Mouse (Mus musculus): ENCODE measurements around the gene Mapk9. TPM values are rescaled to one million over a fixed set of nuclear protein-coding genes. Genes with fewer than 3 reads are reported as not detected.

Gene Mapk9
- polyA plus RNA-seq, 1 experiment, result 7.6 TPM

GRCm38 (mm10) chr11:49848080-49848815 lies 1.7 kb downstream of the Mapk9 start:
- Histone ChIP-seq H3K27me3 (replicated peaks) (no peaks in the 10 kb centered on the region), H3K4me1 (peaks cover 71% of the 10 kb centered on the region), H3K4me3 (replicated peaks) (peak overlapping the region; percentile 84), H3K9me3 (no peaks in the 10 kb centered on the region), H3K36me3 (replicated peaks; ENCODE audit: low read length) (peaks cover 27% of the 10 kb centered on the region)
- TF ChIP-seq FLI1 (IDR thresholded peaks at IDR 0.05; ENCODE audit: low read length) (no peak), GATA1 (IDR thresholded peaks at IDR 0.05; ENCODE audit: borderline replicate concordance, low read length) (no peak)

DNA sequence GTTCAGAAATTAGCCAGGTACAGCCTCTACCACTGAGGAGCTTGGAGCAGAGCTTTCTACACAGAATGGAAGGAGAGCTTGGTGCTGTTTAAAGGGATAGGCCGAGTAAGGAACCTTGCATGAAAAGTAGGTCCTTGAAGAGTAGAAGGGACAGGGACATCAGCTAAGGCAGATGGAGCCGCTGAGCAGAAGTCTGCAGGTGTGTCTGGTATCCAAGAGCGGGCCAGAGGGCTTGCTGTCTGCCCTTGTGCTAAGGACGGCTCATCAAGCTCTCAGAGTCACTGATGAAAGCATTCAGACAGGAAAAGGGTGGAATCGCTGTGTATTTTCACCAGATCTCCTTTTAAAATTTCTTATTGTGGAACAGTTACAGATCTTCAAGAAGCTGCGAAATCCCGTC lies 3.8 kb downstream of the Mapk9 start:
- H3K36me3 ChIP-seq (replicated peaks; ENCODE audit: low read length), result peaks cover 47% of the 10 kb centered on the region
- no peak overlapping the region for H3K4me3 ChIP-seq (replicated peaks)
- H3K27me3 ChIP-seq (replicated peaks), result no peaks in the 10 kb centered on the region
- no peaks in the 10 kb centered on the region for H3K9me3 ChIP-seq
- H3K4me1 ChIP-seq, result peaks cover 68% of the 10 kb centered on the region
- TF ChIP-seq FLI1 (IDR thresholded peaks at IDR 0.05; ENCODE audit: low read length), result no peak
- no peak for TF ChIP-seq GATA1 (IDR thresholded peaks at IDR 0.05; ENCODE audit: borderline replicate concordance, low read length)

DNA sequence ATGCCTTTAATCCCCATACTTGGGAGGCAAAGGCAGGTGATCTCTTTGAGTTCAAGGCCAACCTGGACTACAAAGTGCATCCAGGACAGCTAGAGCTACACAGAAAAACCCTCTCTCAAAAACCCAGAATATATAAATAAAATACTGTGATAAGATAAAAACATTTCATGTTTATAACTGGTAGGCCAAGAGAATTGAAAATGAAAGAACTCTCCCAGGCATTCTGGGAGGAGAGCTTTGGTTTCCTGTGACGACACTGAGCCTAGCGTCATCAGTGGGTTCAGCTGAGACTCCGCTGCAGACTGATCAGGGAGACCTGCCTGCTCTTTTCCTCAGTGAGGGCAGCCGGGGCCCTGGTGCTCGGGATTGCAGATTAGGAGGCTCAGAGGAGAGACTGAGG lies 8.6 kb downstream of the Mapk9 start:
- Histone ChIP-seq H3K9me3 (no peaks in the 10 kb centered on the region), H3K36me3 (replicated peaks; ENCODE audit: low read length) (peaks cover 65% of the 10 kb centered on the region), H3K27me3 (replicated peaks) (no peaks in the 10 kb centered on the region), H3K4me3 (replicated peaks) (no peak overlapping the region), H3K4me1 (peaks cover 70% of the 10 kb centered on the region)
- TF ChIP-seq GATA1 (IDR thresholded peaks at IDR 0.05; ENCODE audit: borderline replicate concordance, low read length) (no peak), FLI1 (IDR thresholded peaks at IDR 0.05; ENCODE audit: low read length) (no peak)

GRCm38 (mm10) chr11:49861139-49861538 lies 14.6 kb downstream of the Mapk9 start:
- H3K9me3 ChIP-seq, result no peaks in the 10 kb centered on the region
- peaks cover 64% of the 10 kb centered on the region for H3K36me3 ChIP-seq (replicated peaks; ENCODE audit: low read length)
- no peaks in the 10 kb centered on the region for H3K27me3 ChIP-seq (replicated peaks)
- H3K4me3 ChIP-seq (replicated peaks), result no peak overlapping the region
- peaks cover 64% of the 10 kb centered on the region for H3K4me1 ChIP-seq
- no peak for TF ChIP-seq FLI1 (IDR thresholded peaks at IDR 0.05; ENCODE audit: low read length)
- no peak for TF ChIP-seq GATA1 (IDR thresholded peaks at IDR 0.05; ENCODE audit: borderline replicate concordance, low read length)

DNA sequence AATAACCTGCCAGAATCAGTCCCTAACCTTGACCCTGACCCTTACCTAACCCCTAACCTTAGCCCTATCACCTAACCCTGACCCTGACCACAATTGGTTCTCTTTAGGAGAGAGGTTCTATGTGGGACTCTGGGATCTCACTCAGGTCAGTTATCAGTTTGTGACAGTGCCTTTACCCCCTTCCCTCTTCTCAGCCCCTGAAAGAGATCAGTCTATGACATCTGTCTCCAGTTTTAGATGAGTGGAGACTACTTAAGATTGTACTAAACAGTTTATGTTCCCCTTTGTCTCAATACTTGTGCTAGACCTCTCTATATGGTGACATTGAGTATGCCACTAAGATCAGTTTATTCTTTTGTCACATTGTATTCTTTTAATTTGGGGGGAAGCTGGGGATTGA lies 17.4 kb downstream of the Mapk9 start:
- peaks cover 55% of the 10 kb centered on the region for H3K4me1 ChIP-seq
- TF ChIP-seq FLI1 (IDR thresholded peaks at IDR 0.05; ENCODE audit: low read length) (no peak), GATA1 (IDR thresholded peaks at IDR 0.05; ENCODE audit: borderline replicate concordance, low read length) (no peak)
- peaks cover 72% of the 10 kb centered on the region for H3K36me3 ChIP-seq (replicated peaks; ENCODE audit: low read length)
- no peak overlapping the region for H3K4me3 ChIP-seq (replicated peaks)
- H3K9me3 ChIP-seq, result no peaks in the 10 kb centered on the region
- no peaks in the 10 kb centered on the region for H3K27me3 ChIP-seq (replicated peaks)

- Histone ChIP-seq H3K4me3 (replicated peaks) (no peak overlapping the region), H3K9me3 (no peaks in the 10 kb centered on the region), H3K4me1 (peaks cover 30% of the 10 kb centered on the region), H3K27me3 (replicated peaks) (no peaks in the 10 kb centered on the region), H3K36me3 (replicated peaks; ENCODE audit: low read length) (peaks cover 90% of the 10 kb centered on the region)
- no peak for TF ChIP-seq GATA1 (IDR thresholded peaks at IDR 0.05; ENCODE audit: borderline replicate concordance, low read length)
- TF ChIP-seq FLI1 (IDR thresholded peaks at IDR 0.05; ENCODE audit: low read length), result no peak
Observed at GRCm38 (mm10) chr11:49867320-49867719, 20.8 kb downstream of the Mapk9 start.

DNA sequence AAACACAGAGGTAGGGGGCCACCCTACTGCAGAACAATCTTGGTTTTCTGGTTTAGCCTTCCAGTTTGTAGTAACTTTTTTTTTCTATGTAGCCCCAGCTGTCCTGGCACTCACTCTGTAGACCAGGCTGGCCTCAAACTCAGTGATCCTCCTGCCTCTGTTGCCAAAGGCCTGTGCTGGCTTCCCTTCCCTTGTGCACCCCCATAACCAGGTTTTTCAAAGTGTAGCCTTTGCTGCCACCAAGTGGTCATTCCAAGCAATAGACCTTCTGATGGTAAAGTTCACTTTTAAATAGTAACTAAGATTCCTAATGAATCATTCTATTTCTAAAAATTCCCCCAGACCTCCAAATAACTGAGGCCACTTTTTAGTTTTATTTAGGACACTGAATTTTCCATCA lies 23.2 kb downstream of the Mapk9 start:
- no peaks in the 10 kb centered on the region for H3K9me3 ChIP-seq
- peaks cover 22% of the 10 kb centered on the region for H3K4me1 ChIP-seq
- peaks cover 92% of the 10 kb centered on the region for H3K36me3 ChIP-seq (replicated peaks; ENCODE audit: low read length)
- no peaks in the 10 kb centered on the region for H3K27me3 ChIP-seq (replicated peaks)
- TF ChIP-seq GATA1 (IDR thresholded peaks at IDR 0.05; ENCODE audit: borderline replicate concordance, low read length), result no peak
- TF ChIP-seq FLI1 (IDR thresholded peaks at IDR 0.05; ENCODE audit: low read length), result no peak
- H3K4me3 ChIP-seq (replicated peaks), result no peak overlapping the region

GRCm38 (mm10) chr11:49871914-49872313 lies 25.4 kb downstream of the Mapk9 start:
- peaks cover 22% of the 10 kb centered on the region for H3K4me1 ChIP-seq
- H3K4me3 ChIP-seq (replicated peaks), result no peak overlapping the region
- H3K36me3 ChIP-seq (replicated peaks; ENCODE audit: low read length), result peaks cover 89% of the 10 kb centered on the region
- H3K9me3 ChIP-seq, result no peaks in the 10 kb centered on the region
- TF ChIP-seq GATA1 (IDR thresholded peaks at IDR 0.05; ENCODE audit: borderline replicate concordance, low read length), result no peak
- TF ChIP-seq FLI1 (IDR thresholded peaks at IDR 0.05; ENCODE audit: low read length), result no peak
- H3K27me3 ChIP-seq (replicated peaks), result no peaks in the 10 kb centered on the region

- Histone ChIP-seq H3K27me3 (replicated peaks) (no peaks in the 10 kb centered on the region), H3K4me3 (replicated peaks) (no peak overlapping the region), H3K4me1 (peaks cover 20% of the 10 kb centered on the region), H3K9me3 (no peaks in the 10 kb centered on the region), H3K36me3 (replicated peaks; ENCODE audit: low read length) (peaks cover 88% of the 10 kb centered on the region)
- TF ChIP-seq GATA1 (IDR thresholded peaks at IDR 0.05; ENCODE audit: borderline replicate concordance, low read length) (no peak), FLI1 (IDR thresholded peaks at IDR 0.05; ENCODE audit: low read length) (no peak)
Observed at GRCm38 (mm10) chr11:49872779-49873178, 26.2 kb downstream of the Mapk9 start.

- no peak overlapping the region for H3K4me3 ChIP-seq (replicated peaks)
- no peak for TF ChIP-seq GATA1 (IDR thresholded peaks at IDR 0.05; ENCODE audit: borderline replicate concordance, low read length)
- TF ChIP-seq FLI1 (IDR thresholded peaks at IDR 0.05; ENCODE audit: low read length), result no peak
Observed at GRCm38 (mm10) chr11:49876948-49877817, 30.6 kb downstream of the Mapk9 start.

More at GRCm38 (mm10) chr11:49876948-49877817, 30.6 kb downstream of the Mapk9 start:
- H3K36me3 ChIP-seq (replicated peaks; ENCODE audit: low read length), result peaks cover 90% of the 10 kb centered on the region
- H3K9me3 ChIP-seq, result no peaks in the 10 kb centered on the region
- peaks cover 11% of the 10 kb centered on the region for H3K4me1 ChIP-seq
- H3K27me3 ChIP-seq (replicated peaks), result no peaks in the 10 kb centered on the region
